Mouse (Mus musculus): ENCODE measurements around the gene Gm3327. TPM values are rescaled to one million over a fixed set of nuclear protein-coding genes. Genes with fewer than 3 reads are reported as not detected.
"Not testable (repeated sequence)": the region's sequence is repeated elsewhere in the genome, so short reads cannot be mapped to it uniquely, and the experiment has no call there.

The Gm3327 gene
- not detected in 2 replicates for polyA plus RNA-seq (2016; fragmentation: Nextera tagmentation; extraction: Ambion mirVana)

- H3K27ac ChIP-seq; H3K9ac ChIP-seq; H3K4me3 ChIP-seq; H3K9me3 ChIP-seq (replicated peaks); ATAC-seq; H3K36me3 ChIP-seq; H3K4me1 ChIP-seq; H3K4me2 ChIP-seq; H3K27me3 ChIP-seq (replicated peaks): not testable (repeated sequence)
- WGBS (ENCODE audit: insufficient replicate concordance): 67% methylated on average over 4 of the region's 4 CpGs
Measured at GRCm38 (mm10) chr14:44123551-44123950, at the start of gene Gm3327. Gm3327 (plus strand) TSS chr14:44123851.

GRCm38 (mm10) chr14:44077785-44078341, 45.8 kb upstream of the Gm3327 start:
- not testable (repeated sequence) for ATAC-seq
- 55% methylated on average over 5 of the region's 5 CpGs for WGBS (ENCODE audit: insufficient replicate concordance)

GRCm38 (mm10) chr14:44086588-44086987, 37.1 kb upstream of the Gm3327 start:
- not testable (repeated sequence) for H3K4me1 ChIP-seq; H3K27me3 ChIP-seq (replicated peaks); ATAC-seq; H3K9ac ChIP-seq; H3K9me3 ChIP-seq (replicated peaks); H3K4me2 ChIP-seq; H3K4me3 ChIP-seq; H3K27ac ChIP-seq; H3K36me3 ChIP-seq
- WGBS (ENCODE audit: insufficient replicate concordance): 70% methylated on average over 1 of the region's 1 CpGs

More at GRCm38 (mm10) chr14:44077785-44078341, 45.8 kb upstream of the Gm3327 start:
- not testable (repeated sequence) for H3K9ac ChIP-seq; H3K4me3 ChIP-seq; H3K27me3 ChIP-seq (replicated peaks); H3K4me1 ChIP-seq; H3K9me3 ChIP-seq (replicated peaks); H3K36me3 ChIP-seq; H3K4me2 ChIP-seq; H3K27ac ChIP-seq

GRCm38 (mm10) chr14:44087535-44087934, 36.1 kb upstream of the Gm3327 start:
- not testable (repeated sequence) for ATAC-seq; H3K4me1 ChIP-seq; H3K9ac ChIP-seq; H3K27ac ChIP-seq; H3K4me2 ChIP-seq; H3K27me3 ChIP-seq (replicated peaks); H3K4me3 ChIP-seq; H3K9me3 ChIP-seq (replicated peaks); H3K36me3 ChIP-seq
- WGBS (ENCODE audit: insufficient replicate concordance): 48% methylated on average over 2 of the region's 2 CpGs

GRCm38 (mm10) chr14:44091524-44091923, 32.1 kb upstream of the Gm3327 start:
- not testable (repeated sequence) for H3K4me1 ChIP-seq; H3K9me3 ChIP-seq (replicated peaks); H3K9ac ChIP-seq; H3K36me3 ChIP-seq; H3K4me3 ChIP-seq; H3K27ac ChIP-seq; H3K27me3 ChIP-seq (replicated peaks); ATAC-seq; H3K4me2 ChIP-seq
- WGBS (ENCODE audit: insufficient replicate concordance): 23% methylated on average over 1 of the region's 1 CpGs

GRCm38 (mm10) chr14:44094445-44094844, 29.2 kb upstream of the Gm3327 start:
- H3K27me3 ChIP-seq (replicated peaks); H3K9me3 ChIP-seq (replicated peaks); H3K4me1 ChIP-seq; H3K27ac ChIP-seq; H3K36me3 ChIP-seq; H3K4me2 ChIP-seq; H3K4me3 ChIP-seq; H3K9ac ChIP-seq; ATAC-seq: not testable (repeated sequence)
- 41% methylated on average over 5 of the region's 5 CpGs for WGBS (ENCODE audit: insufficient replicate concordance)

GRCm38 (mm10) chr14:44100030-44100429, 23.6 kb upstream of the Gm3327 start:
- not testable (repeated sequence) for H3K4me2 ChIP-seq; H3K9ac ChIP-seq; H3K4me3 ChIP-seq; H3K27me3 ChIP-seq (replicated peaks); H3K27ac ChIP-seq; H3K9me3 ChIP-seq (replicated peaks); H3K36me3 ChIP-seq; H3K4me1 ChIP-seq
- ATAC-seq: peak; percentile 72; the same call in 1 of the 2 replicates
- WGBS (ENCODE audit: insufficient replicate concordance): no CpG with 5 or more reads among the region's 1 CpGs

GRCm38 (mm10) chr14:44102354-44102753, 21.3 kb upstream of the Gm3327 start, which contains the start of gene Ear2:
Ear2 (plus strand) TSS chr14:44102654.
- WGBS (ENCODE audit: insufficient replicate concordance): 43% methylated on average over 2 of the region's 2 CpGs

GRCm38 (mm10) chr14:44110981-44111380, 12.7 kb upstream of the Gm3327 start:
- Histone ChIP-seq H3K9me3 (replicated peaks) (no peaks in the 10 kb centered on the region), H3K4me3 (no peak overlapping the region), H3K27ac (no peak overlapping the region), H3K9ac (no peak overlapping the region), H3K4me1 (no peaks in the 10 kb centered on the region), H3K4me2 (no peak overlapping the region), H3K27me3 (replicated peaks) (no peaks in the 10 kb centered on the region), H3K36me3 (no peaks in the 10 kb centered on the region)
- no peak for ATAC-seq

More at GRCm38 (mm10) chr14:44102354-44102753, 21.3 kb upstream of the Gm3327 start, which contains the start of gene Ear2:
- not testable (repeated sequence) for H3K4me1 ChIP-seq; H3K27me3 ChIP-seq (replicated peaks); ATAC-seq; H3K4me3 ChIP-seq; H3K27ac ChIP-seq; H3K9me3 ChIP-seq (replicated peaks); H3K4me2 ChIP-seq; H3K36me3 ChIP-seq; H3K9ac ChIP-seq

Other genes starting within 250 kb of the Gm3327 start
- gene Ear1, start 248.3 kb upstream of the Gm3327 start, polyA plus RNA-seq (2016; fragmentation: Nextera tagmentation; extraction: Ambion mirVana): 3.5 and 12.1 TPM in 2 replicates
- not detected in 2 replicates for gene Ear10, start 200.3 kb upstream of the Gm3327 start, polyA plus RNA-seq (2016; fragmentation: Nextera tagmentation; extraction: Ambion mirVana)
- gene Gm8113, start 198.5 kb upstream of the Gm3327 start, polyA plus RNA-seq (2016; fragmentation: Nextera tagmentation; extraction: Ambion mirVana): 8.6 and 10.9 TPM in 2 replicates
- gene Ang5, start 166.8 kb upstream of the Gm3327 start, polyA plus RNA-seq (2016; fragmentation: Nextera tagmentation; extraction: Ambion mirVana): not detected in 2 replicates
- not detected in 2 replicates for gene Ang6, start 121.6 kb upstream of the Gm3327 start, polyA plus RNA-seq (2016; fragmentation: Nextera tagmentation; extraction: Ambion mirVana)
- 3.5 and 11.1 TPM in 2 replicates for gene Ear2, start 21.2 kb upstream of the Gm3327 start, polyA plus RNA-seq (2016; fragmentation: Nextera tagmentation; extraction: Ambion mirVana)
- not detected in 2 replicates for gene Gm8212, start 73.8 kb downstream of the Gm3327 start, polyA plus RNA-seq (2016; fragmentation: Nextera tagmentation; extraction: Ambion mirVana)
- gene 4930503E14Rik, start 89.4 kb downstream of the Gm3327 start, polyA plus RNA-seq (2016; fragmentation: Nextera tagmentation; extraction: Ambion mirVana): not detected in 2 replicates
- not detected in 2 replicates for gene Gm8220, start 161.7 kb downstream of the Gm3327 start, polyA plus RNA-seq (2016; fragmentation: Nextera tagmentation; extraction: Ambion mirVana)
- not detected in 2 replicates for gene Gm5930, start 214.7 kb downstream of the Gm3327 start, polyA plus RNA-seq (2016; fragmentation: Nextera tagmentation; extraction: Ambion mirVana)
- gene Gm8229, start 241.5 kb downstream of the Gm3327 start, polyA plus RNA-seq (2016; fragmentation: Nextera tagmentation; extraction: Ambion mirVana): not detected in 2 replicates

Measured in liver, embryonic 12.5 days (tissue).